Mouse (Mus musculus): ENCODE measurements around the gene Smarcc2.
A peak's percentile ranks its signal among the peaks of the same experiment; 100 is the strongest.

GRCm38 (mm10) chr10:128536266-128536940 lies 77.4 kb downstream of the Smarcc2 start:
- TF ChIP-seq CTCF (IDR thresholded peaks at IDR 0.05; ENCODE audit: control insufficient read depth, insufficient read depth, low read length) (peak; percentile 81), POLR2A (IDR thresholded peaks at IDR 0.05; ENCODE audit: borderline replicate concordance, control insufficient read depth, low read depth, low read length) (no peak)

Measured in bone marrow, adult 2 months (tissue).